Mouse (Mus musculus) heart, embryonic 14.5 days (tissue): ENCODE measurements around the gene Fam53b. TPM values are rescaled to one million over a fixed set of nuclear protein-coding genes. Genes with fewer than 3 reads are reported as not detected.

Source experiments
- ATAC-seq: fragments of 200-750 bp; cut with Nextera tagmentation; 2 replicates; pipeline ENCODE4 v1.8.0; 2017; ENCODE audit warnings: low read depth, moderate TSS enrichment; ENCODE audit not compliant: insufficient number of reproducible peaks, insufficient read depth, low FRiP score
- H3K27ac ChIP-seq, 2 experiments: fragments of 200-500 bp in 1 of 2; fragments of 300-500 bp in 1 of 2; sonication (generic) in 1 of 2; replicated peaks in 1 of 2; 2 replicates each; pipeline ENCODE4 v1.5.1; 2012 to 2014; ENCODE audit warnings: low read depth in 2 of 2, low read length in 2 of 2, control low read depth in 1 of 2, mild to moderate bottlenecking in 1 of 2, mixed read lengths in 1 of 2; ENCODE audit not compliant: control insufficient read depth in 1 of 2, insufficient read depth in 1 of 2
- H3K27me3 ChIP-seq: fragments of 300-500 bp; sonication (generic); 2 replicates; pipeline ENCODE4 v1.6.1; 2014; ENCODE audit warnings: mild to moderate bottlenecking, low read length, control low read depth; ENCODE audit not compliant: control insufficient read depth, insufficient read depth
- H3K36me3 ChIP-seq: fragments of 300-500 bp; sonication (generic); 2 replicates; pipeline ENCODE4 v1.6.1; 2014; ENCODE audit warnings: mild to moderate bottlenecking, control low read depth, low read length, mixed read lengths; ENCODE audit not compliant: control insufficient read depth, insufficient read depth
- H3K4me1 ChIP-seq, 2 experiments: fragments of 200-500 bp in 1 of 2; fragments of 300-500 bp in 1 of 2; sonication (generic) in 1 of 2; 2 replicates each; pipeline ENCODE4 v1.6.1; 2012 to 2014; ENCODE audit warnings: low read length in 2 of 2, control low read depth in 1 of 2, mixed read lengths in 1 of 2; ENCODE audit not compliant: control insufficient read depth in 2 of 2, insufficient read depth in 2 of 2
- H3K4me2 ChIP-seq: fragments of 300-500 bp; sonication (generic); 2 replicates; pipeline ENCODE4 v1.6.1; 2014; ENCODE audit warnings: mild to moderate bottlenecking, low read length
- H3K4me3 ChIP-seq, 2 experiments: fragments of 200-500 bp in 1 of 2; fragments of 300-500 bp in 1 of 2; sonication (generic) in 1 of 2; 2 replicates each; pipeline ENCODE4 v1.5.1; 2012 to 2014; ENCODE audit warnings: low read length in 2 of 2, mild to moderate bottlenecking in 2 of 2, control low read depth in 1 of 2, low read depth in 1 of 2, moderate library complexity in 1 of 2; ENCODE audit not compliant: control insufficient read depth in 1 of 2, insufficient read depth in 1 of 2
- H3K9ac ChIP-seq: fragments of 300-500 bp; sonication (generic); 2 replicates; pipeline ENCODE4 v1.6.1; 2014; ENCODE audit warnings: mild to moderate bottlenecking, low read length
- H3K9me3 ChIP-seq: fragments of 300-500 bp; sonication (generic); 2 replicates; pipeline ENCODE4 v1.6.1; 2016; ENCODE audit warnings: low read length, control low read depth; ENCODE audit not compliant: control insufficient read depth
- WGBS: fragments of 180-500 bp; shearing (Covaris S2); extraction: QIAGEN DNeasy Blood & Tissue Kit; methylation state at CpG from one replicate; pipeline ENCODE4 v1.1.7; 2014; 5-methylcytosine and 5-hydroxymethylcytosine counted together
- polyA plus RNA-seq: library from polyadenylated mRNA; unstranded; fragments of >200 nt; fragmentation: Nextera tagmentation; extraction: Ambion mirVana; gene quantifications from 2 replicates; pipeline ENCODE4 v1.2.1, GENCODE M21; 2014

Gene Fam53b
- polyA plus RNA-seq, 1 experiment from 2014 or later = 15.4 TPM

- no peaks in the 10 kb centered on the region for H3K9me3 ChIP-seq
- no peaks in the 10 kb centered on the region for H3K36me3 ChIP-seq
- 59% methylated on average over 5 of the region's 5 CpGs for WGBS
- H3K9ac ChIP-seq = 0 out of 2 replicates have a peak overlapping the region, but pooled peaks have one; percentile 21
- no peak overlapping the region for H3K4me3 ChIP-seq
- ATAC-seq = no peak
- no peak overlapping the region for H3K4me2 ChIP-seq
- H3K27ac ChIP-seq = peak overlapping the region; percentile 20 to 63; a peak in 3 of 4 replicates
- H3K4me1 ChIP-seq = peaks cover 60 to 93% of the 10 kb centered on the region in 2 experiments
- no peaks in the 10 kb centered on the region for H3K27me3 ChIP-seq
Observed at GRCm38 (mm10) chr7:132806286-132806685, 7.4 kb downstream of the Fam53b start.

- Histone ChIP-seq H3K9ac (no peak overlapping the region), H3K4me1 (peaks cover 64 to 93% of the 10 kb centered on the region in 2 experiments), H3K27me3 (no peaks in the 10 kb centered on the region), H3K4me3 (no peak overlapping the region), H3K36me3 (no peaks in the 10 kb centered on the region), H3K9me3 (no peaks in the 10 kb centered on the region), H3K27ac (no peak overlapping the region), H3K4me2 (no peak overlapping the region)
- no peak for ATAC-seq
- WGBS = 86% methylated on average over 5 of the region's 5 CpGs
Observed at GRCm38 (mm10) chr7:132804951-132805350, 8.7 kb downstream of the Fam53b start.

GRCm38 (mm10) chr7:132804461-132804860 is 9.2 kb downstream of the Fam53b start:
- Histone ChIP-seq H3K9me3 (no peaks in the 10 kb centered on the region), H3K4me1 (peaks cover 66 to 92% of the 10 kb centered on the region in 2 experiments), H3K27ac (peak overlapping the region in 1 of 2 experiments; percentile 79; a peak in 2 of 4 replicates), H3K36me3 (no peaks in the 10 kb centered on the region), H3K9ac (no peak overlapping the region), H3K4me2 (no peak overlapping the region), H3K4me3 (no peak overlapping the region), H3K27me3 (no peaks in the 10 kb centered on the region)
- 57% methylated on average over 7 of the region's 7 CpGs for WGBS
- no peak for ATAC-seq

- no peak for ATAC-seq
- H3K4me2 ChIP-seq = no peak overlapping the region
- no peak overlapping the region for H3K9ac ChIP-seq
- no peaks in the 10 kb centered on the region for H3K9me3 ChIP-seq
- H3K4me3 ChIP-seq = no peak overlapping the region
- H3K4me1 ChIP-seq = peaks cover 64 to 92% of the 10 kb centered on the region in 2 experiments
- peak overlapping the region; percentile 61 to 79; a peak in 2 of 4 replicates for H3K27ac ChIP-seq
- no peaks in the 10 kb centered on the region for H3K36me3 ChIP-seq
- H3K27me3 ChIP-seq = no peaks in the 10 kb centered on the region
- 56% methylated on average over 3 of the region's 3 CpGs for WGBS
Observed at GRCm38 (mm10) chr7:132803962-132804361, 9.7 kb downstream of the Fam53b start.

DNA sequence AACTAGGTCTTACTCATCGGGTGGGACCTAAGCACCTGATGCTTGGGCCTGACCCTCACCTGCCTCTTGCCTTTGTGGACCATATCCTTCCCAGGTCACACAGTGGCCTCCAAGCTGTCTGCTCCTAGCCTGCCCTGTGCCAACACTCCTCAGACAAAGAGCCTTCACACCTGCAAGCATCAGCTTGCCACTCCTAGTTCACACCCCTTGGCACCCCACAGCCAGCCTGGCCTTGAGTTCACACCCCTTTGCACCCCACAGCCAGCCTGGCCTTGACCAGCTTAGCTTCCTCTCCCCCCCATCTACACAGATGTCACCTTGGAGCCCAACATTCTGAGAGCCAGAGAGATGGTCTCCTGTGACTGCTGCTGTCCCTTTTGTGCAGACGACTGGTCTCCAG is 10.3 kb downstream of the Fam53b start:
- H3K27me3 ChIP-seq = no peaks in the 10 kb centered on the region
- no peak overlapping the region for H3K4me3 ChIP-seq
- WGBS = 48% methylated on average over 2 of the region's 2 CpGs
- H3K4me1 ChIP-seq = peaks cover 58 to 87% of the 10 kb centered on the region in 2 experiments
- peak overlapping the region; percentile 61 to 79; a peak in 3 of 4 replicates for H3K27ac ChIP-seq
- ATAC-seq = no peak
- no peak overlapping the region for H3K4me2 ChIP-seq
- 0 out of 2 replicates have a peak overlapping the region, but pooled peaks have one; percentile 0 for H3K9ac ChIP-seq
- no peaks in the 10 kb centered on the region for H3K9me3 ChIP-seq
- H3K36me3 ChIP-seq = no peaks in the 10 kb centered on the region

DNA sequence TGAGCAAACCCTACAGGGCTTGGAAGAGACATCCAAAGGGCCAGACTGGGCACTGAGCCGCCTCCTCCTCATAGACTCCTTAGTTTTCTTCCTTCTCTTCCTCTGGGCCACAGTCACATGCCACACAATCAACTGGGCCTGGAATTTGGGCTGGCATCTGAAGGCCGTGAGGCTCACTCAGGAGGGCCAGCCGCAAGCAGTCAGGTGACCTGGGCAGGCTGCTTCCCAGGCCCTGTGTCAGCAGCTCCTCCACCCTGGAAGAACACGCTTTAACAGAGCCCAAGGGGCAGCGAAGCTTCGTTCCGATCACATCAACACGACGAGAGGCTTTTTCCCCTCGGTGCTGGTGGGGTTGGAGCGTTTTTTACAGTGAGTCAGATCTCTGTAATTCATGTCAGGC is 11.0 kb downstream of the Fam53b start:
- peak overlapping the region; percentile 61 to 79 for H3K27ac ChIP-seq
- WGBS = 51% methylated on average over 11 of the region's 11 CpGs
- peaks cover 55 to 81% of the 10 kb centered on the region in 2 experiments for H3K4me1 ChIP-seq
- H3K36me3 ChIP-seq = no peaks in the 10 kb centered on the region
- H3K9me3 ChIP-seq = no peaks in the 10 kb centered on the region
- no peak for ATAC-seq
- H3K4me2 ChIP-seq = no peak overlapping the region
- peak overlapping the region; percentile 8; the same call in 1 of the 2 replicates for H3K9ac ChIP-seq
- no peak overlapping the region for H3K4me3 ChIP-seq
- no peaks in the 10 kb centered on the region for H3K27me3 ChIP-seq

DNA sequence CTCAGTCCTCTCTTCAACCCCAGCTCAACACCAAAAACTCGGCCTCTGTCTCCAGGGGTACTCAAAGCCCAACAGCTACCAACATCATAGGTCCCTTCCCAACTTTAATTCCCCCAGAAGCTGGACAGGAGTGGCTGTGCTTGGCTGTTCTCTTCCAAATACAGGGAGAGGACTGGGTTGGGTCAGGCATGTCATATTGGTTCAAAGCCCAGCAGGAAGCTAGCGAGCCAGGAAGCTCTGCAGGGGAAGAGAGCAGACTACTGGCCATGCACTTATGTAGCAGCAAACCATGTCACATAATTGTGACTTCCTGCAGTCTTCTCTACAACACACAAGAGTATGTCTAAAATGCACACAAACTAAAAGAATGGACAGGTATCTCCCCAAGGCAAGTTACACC is 11.6 kb downstream of the Fam53b start:
- Histone ChIP-seq H3K4me2 (no peak overlapping the region), H3K4me1 (peaks cover 48 to 74% of the 10 kb centered on the region in 2 experiments), H3K27ac (peak overlapping the region; percentile 61 to 79; a peak in 2 of 4 replicates), H3K36me3 (no peaks in the 10 kb centered on the region), H3K9ac (no peak overlapping the region), H3K27me3 (no peaks in the 10 kb centered on the region), H3K4me3 (no peak overlapping the region), H3K9me3 (no peaks in the 10 kb centered on the region)
- WGBS = 88% methylated on average over 2 of the region's 2 CpGs
- no peak for ATAC-seq

DNA sequence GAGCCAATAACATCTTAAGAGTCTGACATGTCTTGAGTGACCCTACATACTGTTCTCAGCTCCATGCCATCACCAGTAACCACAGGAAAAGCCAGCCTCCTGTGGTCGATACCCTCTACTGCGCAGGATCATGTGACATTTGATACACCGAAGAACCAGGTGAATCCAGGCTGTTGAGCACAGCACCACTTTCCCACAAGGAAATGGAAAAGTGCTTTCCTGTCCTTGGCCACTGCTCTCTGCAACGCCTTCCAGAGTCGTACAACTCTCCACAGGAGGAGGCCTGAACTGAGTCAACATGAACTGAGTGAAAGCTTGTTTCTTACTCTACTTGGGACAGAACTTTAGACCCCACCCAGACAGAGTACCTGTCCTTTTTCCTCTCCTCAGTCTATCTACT is 12.2 kb downstream of the Fam53b start:
- peak overlapping the region in 1 of 2 experiments; percentile 79; a peak in 1 of 4 replicates for H3K27ac ChIP-seq
- WGBS = 82% methylated on average over 5 of the region's 5 CpGs
- 0 out of 2 replicates have a peak, but pooled peaks cover 2% of the 10 kb centered on the region for H3K36me3 ChIP-seq
- H3K9me3 ChIP-seq = no peaks in the 10 kb centered on the region
- H3K4me2 ChIP-seq = no peak overlapping the region
- H3K4me3 ChIP-seq = no peak overlapping the region
- ATAC-seq = no peak
- no peak overlapping the region for H3K9ac ChIP-seq
- H3K27me3 ChIP-seq = no peaks in the 10 kb centered on the region
- H3K4me1 ChIP-seq = peaks cover 43 to 69% of the 10 kb centered on the region in 2 experiments
